Mouse (Mus musculus): Measurements from ENCODE around the gene Map1lc3b. TPM values are rescaled to one million over a fixed set of nuclear protein-coding genes. Genes with fewer than 3 reads are reported as not detected.

The Map1lc3b gene
- polyA plus RNA-seq (2012; ENCODE audit: insufficient read depth, insufficient read length, missing spikeins): 179 and 195 TPM in 2 replicates

GRCm38 (mm10) chr8:121590203-121591177 is at the start of gene Map1lc3b:
Gene Map1lc3b, plus strand, starts transcription at chr8:121590361.
- Histone ChIP-seq H3K27ac (ENCODE audit: insufficient read depth, low read depth, low read length) (peak within 1 kb of the TSS; percentile 11), H3K4me1 (ENCODE audit: control insufficient read depth, insufficient read depth, low read length) (peaks cover 28% of the 10 kb centered on the region), H3K4me3 (ENCODE audit: insufficient read depth, low read length) (peak within 1 kb of the TSS; percentile 80)
- TF ChIP-seq POLR2A (IDR thresholded peaks at IDR 0.05; ENCODE audit: borderline replicate concordance, low read depth, low read length) (no peak), CTCF (IDR thresholded peaks at IDR 0.05; ENCODE audit: low read depth, low read length) (no peak)

- TF ChIP-seq CTCF (IDR thresholded peaks at IDR 0.05; ENCODE audit: low read depth, low read length) (no peak), POLR2A (IDR thresholded peaks at IDR 0.05; ENCODE audit: borderline replicate concordance, low read depth, low read length) (no peak)
- H3K4me1 ChIP-seq (ENCODE audit: control insufficient read depth, insufficient read depth, low read length): no peaks in the 10 kb centered on the region
- H3K27ac ChIP-seq (ENCODE audit: insufficient read depth, low read depth, low read length): no peak overlapping the region
- no peak overlapping the region for H3K4me3 ChIP-seq (ENCODE audit: insufficient read depth, low read length)
Measured at GRCm38 (mm10) chr8:121541862-121542261, 48.3 kb upstream of the Map1lc3b start.

GRCm38 (mm10) chr8:121542901-121543300 is 47.3 kb upstream of the Map1lc3b start:
- no peak for TF ChIP-seq CTCF (IDR thresholded peaks at IDR 0.05; ENCODE audit: low read depth, low read length)
- no peak for TF ChIP-seq POLR2A (IDR thresholded peaks at IDR 0.05; ENCODE audit: borderline replicate concordance, low read depth, low read length)

GRCm38 (mm10) chr8:121544276-121544785 is 45.8 kb upstream of the Map1lc3b start, which contains the start of gene 1700018B08Rik:
Gene 1700018B08Rik, minus strand, starts transcription at chr8:121544320.
- Histone ChIP-seq H3K4me3 (ENCODE audit: insufficient read depth, low read length) (no peak within 1 kb of the TSS), H3K27ac (ENCODE audit: insufficient read depth, low read depth, low read length) (no peak within 1 kb of the TSS), H3K4me1 (ENCODE audit: control insufficient read depth, insufficient read depth, low read length) (no peaks in the 10 kb centered on the region; the same call in 1 of the 2 replicates)
- TF ChIP-seq POLR2A (IDR thresholded peaks at IDR 0.05; ENCODE audit: borderline replicate concordance, low read depth, low read length): no peak
- TF ChIP-seq CTCF (IDR thresholded peaks at IDR 0.05; ENCODE audit: low read depth, low read length): no peak

More at GRCm38 (mm10) chr8:121542901-121543300, 47.3 kb upstream of the Map1lc3b start:
- no peak overlapping the region for H3K4me3 ChIP-seq (ENCODE audit: insufficient read depth, low read length)
- no peak overlapping the region for H3K27ac ChIP-seq (ENCODE audit: insufficient read depth, low read depth, low read length)
- no peaks in the 10 kb centered on the region; the same call in 1 of the 2 replicates for H3K4me1 ChIP-seq (ENCODE audit: control insufficient read depth, insufficient read depth, low read length)

- Histone ChIP-seq H3K4me3 (ENCODE audit: insufficient read depth, low read length) (no peak overlapping the region), H3K27ac (ENCODE audit: insufficient read depth, low read depth, low read length) (no peak overlapping the region), H3K4me1 (ENCODE audit: control insufficient read depth, insufficient read depth, low read length) (no peaks in the 10 kb centered on the region; the same call in 1 of the 2 replicates)
- TF ChIP-seq POLR2A (IDR thresholded peaks at IDR 0.05; ENCODE audit: borderline replicate concordance, low read depth, low read length) (no peak), CTCF (IDR thresholded peaks at IDR 0.05; ENCODE audit: low read depth, low read length) (no peak)
Measured at GRCm38 (mm10) chr8:121544936-121545335, 45.2 kb upstream of the Map1lc3b start.

GRCm38 (mm10) chr8:121547132-121547531 is 43.0 kb upstream of the Map1lc3b start:
- no peak overlapping the region for H3K27ac ChIP-seq (ENCODE audit: insufficient read depth, low read depth, low read length)
- no peak overlapping the region for H3K4me3 ChIP-seq (ENCODE audit: insufficient read depth, low read length)
- TF ChIP-seq CTCF (IDR thresholded peaks at IDR 0.05; ENCODE audit: low read depth, low read length) (peak; percentile 71), POLR2A (IDR thresholded peaks at IDR 0.05; ENCODE audit: borderline replicate concordance, low read depth, low read length) (no peak)
- H3K4me1 ChIP-seq (ENCODE audit: control insufficient read depth, insufficient read depth, low read length): no peaks in the 10 kb centered on the region; the same call in 1 of the 2 replicates

- H3K4me3 ChIP-seq (ENCODE audit: insufficient read depth, low read length): no peak overlapping the region
- TF ChIP-seq CTCF (IDR thresholded peaks at IDR 0.05; ENCODE audit: low read depth, low read length): no peak
- no peak for TF ChIP-seq POLR2A (IDR thresholded peaks at IDR 0.05; ENCODE audit: borderline replicate concordance, low read depth, low read length)
Measured at GRCm38 (mm10) chr8:121550056-121550455, 40.1 kb upstream of the Map1lc3b start.

GRCm38 (mm10) chr8:121551065-121551985 is 38.8 kb upstream of the Map1lc3b start:
- no peak for TF ChIP-seq CTCF (IDR thresholded peaks at IDR 0.05; ENCODE audit: low read depth, low read length)
- TF ChIP-seq POLR2A (IDR thresholded peaks at IDR 0.05; ENCODE audit: borderline replicate concordance, low read depth, low read length): no peak
- Histone ChIP-seq H3K27ac (ENCODE audit: insufficient read depth, low read depth, low read length) (no peak overlapping the region), H3K4me1 (ENCODE audit: control insufficient read depth, insufficient read depth, low read length) (peaks cover 15% of the 10 kb centered on the region), H3K4me3 (ENCODE audit: insufficient read depth, low read length) (no peak overlapping the region)

More at GRCm38 (mm10) chr8:121550056-121550455, 40.1 kb upstream of the Map1lc3b start:
- H3K4me1 ChIP-seq (ENCODE audit: control insufficient read depth, insufficient read depth, low read length): peaks cover 15% of the 10 kb centered on the region
- no peak overlapping the region for H3K27ac ChIP-seq (ENCODE audit: insufficient read depth, low read depth, low read length)

GRCm38 (mm10) chr8:121552506-121552905 is 37.7 kb upstream of the Map1lc3b start:
- no peak overlapping the region for H3K27ac ChIP-seq (ENCODE audit: insufficient read depth, low read depth, low read length)
- H3K4me3 ChIP-seq (ENCODE audit: insufficient read depth, low read length): no peak overlapping the region
- TF ChIP-seq POLR2A (IDR thresholded peaks at IDR 0.05; ENCODE audit: borderline replicate concordance, low read depth, low read length) (no peak), CTCF (IDR thresholded peaks at IDR 0.05; ENCODE audit: low read depth, low read length) (no peak)
- H3K4me1 ChIP-seq (ENCODE audit: control insufficient read depth, insufficient read depth, low read length): peaks cover 15% of the 10 kb centered on the region
